Mouse (Mus musculus) MEL (cell line): Measurements from ENCODE around the gene Fastk. TPM values are rescaled to one million over a fixed set of nuclear protein-coding genes. Genes with fewer than 3 reads are reported as not detected.
A peak's percentile ranks its signal among the peaks of the same experiment; 100 is the strongest.

Experiments
- DNase-seq: peaks from one replicate; pipeline ENCODE4 v3.0.0; 2011; ENCODE audit warnings: low read depth, low spot score
- H3K27ac ChIP-seq: 2 replicates; pipeline ENCODE4 v1.5.1; 2012; ENCODE audit warnings: low read depth, mild to moderate bottlenecking, control low read depth, low read length, moderate library complexity; ENCODE audit not compliant: control insufficient read depth
- H3K27me3 ChIP-seq, 2 experiments: fragments of 150-350 bp in 1 of 2; sonication (generic) in 1 of 2; 2 replicates each; pipeline ENCODE4 v1.6.1; 2012; ENCODE audit warnings: low read length in 2 of 2, mild to moderate bottlenecking in 2 of 2, improper control_type of control experiment in 1 of 2, moderate library complexity in 1 of 2; ENCODE audit not compliant: insufficient read depth in 2 of 2, control insufficient read depth in 1 of 2
- H3K36me3 ChIP-seq, 2 experiments: 2 replicates each; pipeline ENCODE4 v1.6.1; 2012 to 2014; ENCODE audit warnings: low read length in 2 of 2, improper control_type of control experiment in 1 of 2, inconsistent platforms in 1 of 2, mild to moderate bottlenecking in 1 of 2; ENCODE audit not compliant: insufficient read depth in 2 of 2, control insufficient read depth in 1 of 2
- H3K4me1 ChIP-seq, 2 experiments: fragments of 150-350 bp in 1 of 2; sonication (generic) in 1 of 2; 2 replicates each; pipeline ENCODE4 v1.6.1; 2012; ENCODE audit warnings: low read length in 2 of 2, improper control_type of control experiment in 1 of 2, mild to moderate bottlenecking in 1 of 2; ENCODE audit not compliant: insufficient read depth in 2 of 2, control insufficient read depth in 1 of 2
- H3K4me3 ChIP-seq, 2 experiments: fragments of 150-350 bp in 1 of 2; sonication (generic) in 1 of 2; 2 replicates each; pipeline ENCODE4 v1.5.1; 2012; ENCODE audit warnings: low read depth in 2 of 2, low read length in 2 of 2, mild to moderate bottlenecking in 2 of 2, moderate library complexity in 2 of 2, control low read depth in 1 of 2, improper control_type of control experiment in 1 of 2; ENCODE audit not compliant: control insufficient read depth in 1 of 2, insufficient read depth in 1 of 2
- H3K79me2 ChIP-seq: 2 replicates; pipeline ENCODE4 v1.6.1; 2012; ENCODE audit warnings: mild to moderate bottlenecking, low read length, moderate library complexity; ENCODE audit not compliant: control insufficient read depth, poor library complexity, insufficient read depth
- H3K9ac ChIP-seq: 2 replicates; pipeline ENCODE4 v1.6.1; 2012; ENCODE audit warnings: low read depth, mild to moderate bottlenecking, control low read depth, low read length, moderate library complexity; ENCODE audit not compliant: control insufficient read depth, poor library complexity, severe bottlenecking
- H3K9me3 ChIP-seq: fragments of 150-350 bp; sonication (generic); replicated peaks from 2 replicates; pipeline ENCODE4 v1.6.1; 2012; ENCODE audit warnings: mild to moderate bottlenecking, low read length, improper control_type of control experiment, moderate library complexity; ENCODE audit not compliant: insufficient read depth
- BHLHE40 ChIP-seq: IDR thresholded peaks from 2 replicates; pipeline ENCODE4 v1.6.1; 2012; ENCODE audit warnings: low read depth, mild to moderate bottlenecking, inconsistent platforms, low read length, improper control_type of control experiment, borderline replicate concordance
- CHD1 ChIP-seq: IDR thresholded peaks from 2 replicates; pipeline ENCODE4 v1.6.1; 2012; ENCODE audit warnings: low read depth, mild to moderate bottlenecking, inconsistent platforms, low read length, improper control_type of control experiment
- CHD2 ChIP-seq: IDR thresholded peaks from 2 replicates; pipeline ENCODE4 v1.6.1; 2011; ENCODE audit warnings: low read length, improper control_type of control experiment
- ELF1 ChIP-seq: IDR thresholded peaks from 2 replicates; pipeline ENCODE4 v1.6.1; 2014; ENCODE audit warnings: low read depth, mild to moderate bottlenecking, inconsistent platforms, low read length, improper control_type of control experiment, moderate library complexity
- EP300 ChIP-seq, 2 experiments: IDR thresholded peaks; 2 replicates each; pipeline ENCODE4 v1.6.1; 2011; ENCODE audit warnings: improper control_type of control experiment in 2 of 2, low read length in 2 of 2, low read depth in 1 of 2, mild to moderate bottlenecking in 1 of 2
- GABPA ChIP-seq: IDR thresholded peaks from 2 replicates; pipeline ENCODE4 v1.6.1; 2012; ENCODE audit warnings: low read depth, mild to moderate bottlenecking, inconsistent platforms, low read length, improper control_type of control experiment, moderate library complexity
- GATA1 ChIP-seq: IDR thresholded peaks from 2 replicates; pipeline ENCODE4 v1.6.1; 2011; ENCODE audit warnings: low read depth, low read length, improper control_type of control experiment
- JUND ChIP-seq: IDR thresholded peaks from 2 replicates; pipeline ENCODE4 v1.6.1; 2011; ENCODE audit warnings: low read depth, mild to moderate bottlenecking, improper control_type of control experiment, low read length
- KAT2A ChIP-seq: conservative IDR thresholded peaks from 2 replicates; pipeline ENCODE4 v1.6.1; 2012; ENCODE audit warnings: low read depth, low read length, improper control_type of control experiment, inconsistent platforms
- MAFK ChIP-seq: IDR thresholded peaks from 2 replicates; pipeline ENCODE4 v1.6.1; 2011; ENCODE audit warnings: low read depth, mild to moderate bottlenecking, low read length, improper control_type of control experiment, borderline replicate concordance
- MAX ChIP-seq: IDR thresholded peaks from 2 replicates; pipeline ENCODE4 v1.6.1; 2011; ENCODE audit warnings: low read length, improper control_type of control experiment
- NRF1 ChIP-seq: IDR thresholded peaks from 2 replicates; pipeline ENCODE4 v1.6.1; 2014; ENCODE audit warnings: low read depth, mild to moderate bottlenecking, inconsistent platforms, low read length, improper control_type of control experiment, moderate library complexity; ENCODE audit not compliant: poor library complexity, insufficient read depth, severe bottlenecking
- POLR2A ChIP-seq, 2 experiments: IDR thresholded peaks; 2 replicates each; pipeline ENCODE4 v1.6.1; 2011 to 2012; ENCODE audit warnings: low read length in 2 of 2, mild to moderate bottlenecking in 2 of 2, control low read depth in 1 of 2, improper control_type of control experiment in 1 of 2, low read depth in 1 of 2, moderate library complexity in 1 of 2; ENCODE audit not compliant: control insufficient read depth in 1 of 2, insufficient read depth in 1 of 2, poor library complexity in 1 of 2
- POLR2AphosphoS2 ChIP-seq: IDR thresholded peaks from 2 replicates; pipeline ENCODE4 v1.6.1; 2011; ENCODE audit warnings: low read length, improper control_type of control experiment
- RAD21 ChIP-seq: IDR thresholded peaks from 2 replicates; pipeline ENCODE4 v1.6.1; 2011; ENCODE audit warnings: mild to moderate bottlenecking, low read depth, low read length, improper control_type of control experiment
- SMC3 ChIP-seq: IDR thresholded peaks from 2 replicates; pipeline ENCODE4 v1.6.1; 2011; ENCODE audit warnings: low read depth, low read length, improper control_type of control experiment
- TAL1 ChIP-seq: IDR thresholded peaks from 2 replicates; pipeline ENCODE4 v1.6.1; 2012; ENCODE audit warnings: mild to moderate bottlenecking, inconsistent platforms, low read length, moderate library complexity, mixed read lengths
- USF1 ChIP-seq: IDR thresholded peaks from 2 replicates; pipeline ENCODE4 v1.6.1; 2014; ENCODE audit warnings: low read depth, mild to moderate bottlenecking, inconsistent platforms, low read length, improper control_type of control experiment, moderate library complexity
- USF2 ChIP-seq, 2 experiments: IDR thresholded peaks; 2 replicates each; pipeline ENCODE4 v1.6.1; 2011 to 2012; ENCODE audit warnings: improper control_type of control experiment in 2 of 2, low read length in 2 of 2, borderline replicate concordance in 1 of 2, inconsistent platforms in 1 of 2, low read depth in 1 of 2, mild to moderate bottlenecking in 1 of 2; ENCODE audit not compliant: insufficient read depth in 1 of 2
- ZMIZ1 ChIP-seq: IDR thresholded peaks from 2 replicates; pipeline ENCODE4 v1.6.1; 2012; ENCODE audit warnings: low read depth, mild to moderate bottlenecking, inconsistent platforms, low read length, improper control_type of control experiment, moderate library complexity
- polyA plus RNA-seq, 2 experiments: library from polyadenylated mRNA; stranded (reverse) in 1 of 2; unstranded in 1 of 2; fragments of >175 nt in 1 of 2; fragments of >200 nt in 1 of 2; gene quantifications; 2 replicates each; pipeline versions ENCODE4 v1.2.1 to v1.2.4; 2012; ENCODE audit warnings: low replicate concordance in 2 of 2, low read depth in 1 of 2; ENCODE audit not compliant: insufficient read length in 2 of 2, insufficient read depth in 1 of 2, missing spikeins in 1 of 2
- total RNA-seq: library from RNA; depleted of rRNA; stranded (reverse); fragments of 300-350 nt; gene quantifications from 2 replicates; pipeline ENCODE4 v1.2.3, GENCODE M21; 2012

Fastk gene
- total and polyA plus RNA-seq, 3 experiments = 111 to 273 (median 228) TPM

GRCm38 (mm10) chr5:24443927-24444326 lies 1.2 kb downstream of the Fastk start:
- H3K36me3 ChIP-seq = peaks cover 0 to 17% of the 10 kb centered on the region in 2 experiments; a peak in 3 of 4 replicates
- H3K79me2 ChIP-seq = peaks cover 14% of the 10 kb centered on the region
- no peaks in the 10 kb centered on the region for H3K27me3 ChIP-seq
- no peak for DNase-seq
- H3K9me3 ChIP-seq = no peaks in the 10 kb centered on the region
- TF ChIP-seq JUND (no peak), RAD21 (no peak), MAFK (no peak), ZMIZ1 (no peak), ELF1 (no peak), NRF1 (no peak), EP300 (IDR thresholded peaks at IDR 0.05; ENCODE audit: low read depth in 1 of 2, low read length in 2 of 2) (no peak), KAT2A (no peak), SMC3 (no peak), TAL1 (no peak), MAX (no peak), GATA1 (no peak), BHLHE40 (no peak), CHD1 (no peak), USF2 (IDR thresholded peaks at IDR 0.05; ENCODE audit: borderline replicate concordance in 1 of 2, insufficient read depth in 1 of 2, low read depth in 1 of 2, low read length in 2 of 2) (no peak), POLR2AphosphoS2 (no peak), CHD2 (no peak)
- TF ChIP-seq, all 39 proteins: peak for 0
- peak overlapping the region; percentile 94 for H3K9ac ChIP-seq
- H3K4me3 ChIP-seq = peak overlapping the region; percentile 78 to 93
- H3K27ac ChIP-seq = no peak overlapping the region
- H3K4me1 ChIP-seq = peaks cover 6 to 13% of the 10 kb centered on the region in 2 experiments

- Histone ChIP-seq H3K4me3 (no peak overlapping the region), H3K79me2 (peaks cover 14% of the 10 kb centered on the region), H3K4me1 (peaks cover 6 to 13% of the 10 kb centered on the region in 2 experiments), H3K27me3 (no peaks in the 10 kb centered on the region), H3K36me3 (peaks cover 0 to 13% of the 10 kb centered on the region in 2 experiments; a peak in 3 of 4 replicates), H3K27ac (no peak overlapping the region), H3K9ac (no peak overlapping the region), H3K9me3 (no peaks in the 10 kb centered on the region)
- no peak for TF ChIP-seq GATA1
- no peak for TF ChIP-seq GABPA
- no peak for TF ChIP-seq USF1
- TF ChIP-seq POLR2A (IDR thresholded peaks at IDR 0.05; ENCODE audit: control insufficient read depth in 1 of 2, insufficient read depth in 1 of 2, low read depth in 1 of 2, low read length in 2 of 2, poor library complexity in 1 of 2) = 0 out of 4 replicates have a peak, but pooled peaks of 1 of the 2 experiments have one; percentile 7
- no peak for DNase-seq
These were observed 1.9 kb downstream of the Fastk start for GRCm38 (mm10) chr5:24443204-24443603.
